Mouse (Mus musculus) liver, embryonic 11.5 days (tissue): ENCODE results near the gene Bsx. TPM values are rescaled to one million over a fixed set of nuclear protein-coding genes. Genes with fewer than 3 reads are reported as not detected.

Experiments used
- ATAC-seq: fragments of 200-750 bp; cut with Nextera tagmentation; replicated peaks from 2 replicates; pipeline ENCODE4 v1.8.0; 2017; ENCODE audit warnings: moderate number of reproducible peaks, mild to moderate bottlenecking, moderate TSS enrichment, moderate library complexity; ENCODE audit not compliant: low FRiP score
- DNase-seq: peaks from one replicate; pipeline ENCODE4 v3.0.0-alpha.2; 2017; ENCODE audit warnings: low spot score
- H3K27ac ChIP-seq: fragments of 300-500 bp; sonication (generic); 2 replicates; pipeline ENCODE4 v1.5.1; 2014; ENCODE audit warnings: mild to moderate bottlenecking, low read depth, low read length, control low read depth
- H3K27me3 ChIP-seq: fragments of 300-500 bp; sonication (generic); replicated peaks from 2 replicates; pipeline ENCODE4 v1.6.1; 2014; ENCODE audit warnings: low read length, mixed read lengths; ENCODE audit not compliant: control insufficient read depth, insufficient read depth
- H3K36me3 ChIP-seq: fragments of 300-500 bp; sonication (generic); 2 replicates; pipeline ENCODE4 v1.6.1; 2014; ENCODE audit warnings: mild to moderate bottlenecking, low read length, moderate library complexity, mixed read lengths; ENCODE audit not compliant: control insufficient read depth, insufficient read depth
- H3K4me1 ChIP-seq: fragments of 300-500 bp; sonication (generic); replicated peaks from 2 replicates; pipeline ENCODE4 v1.6.1; 2014; ENCODE audit warnings: low read length, mixed read lengths; ENCODE audit not compliant: control insufficient read depth, insufficient read depth
- H3K4me2 ChIP-seq: fragments of 300-500 bp; sonication (generic); 2 replicates; pipeline ENCODE4 v1.6.1; 2014; ENCODE audit warnings: mild to moderate bottlenecking, control low read depth, moderate library complexity
- H3K4me3 ChIP-seq: fragments of 300-500 bp; sonication (generic); 2 replicates; pipeline ENCODE4 v1.5.1; 2014; ENCODE audit warnings: low read depth, low read length, control low read depth
- H3K9ac ChIP-seq: fragments of 300-500 bp; sonication (generic); 2 replicates; pipeline ENCODE4 v1.6.1; 2014; ENCODE audit warnings: low read depth, low read length, control low read depth
- H3K9me3 ChIP-seq: fragments of 300-500 bp; sonication (generic); 2 replicates; pipeline ENCODE4 v1.6.1; 2016; ENCODE audit warnings: low read length, inconsistent platforms, mixed read lengths; ENCODE audit not compliant: control insufficient read depth
- WGBS: fragments of 180-500 bp; shearing (Covaris S2); extraction: QIAGEN DNeasy Blood & Tissue Kit; methylation state at CpG from one replicate; pipeline ENCODE4 v1.1.7; 2014; 5-methylcytosine and 5-hydroxymethylcytosine counted together
- polyA plus RNA-seq: library from polyadenylated mRNA; unstranded; fragments of >200 nt; fragmentation: Nextera tagmentation; extraction: Ambion mirVana; gene quantifications from 2 replicates; pipeline ENCODE4 v1.2.1, GENCODE M21; 2014

Bsx gene
- polyA plus RNA-seq, 1 experiment from 2014 or later: not detected

- Histone ChIP-seq H3K4me1 (0 out of 2 replicates have a peak, but pooled peaks cover 3% of the 10 kb centered on the region), H3K36me3 (no peaks in the 10 kb centered on the region), H3K9ac (no peak overlapping the region), H3K9me3 (no peaks in the 10 kb centered on the region), H3K27ac (no peak overlapping the region), H3K27me3 (peaks cover 95% of the 10 kb centered on the region), H3K4me3 (peak overlapping the region; percentile 25), H3K4me2 (peak overlapping the region; percentile 30; the same call in 1 of the 2 replicates)
- WGBS: 3% methylated on average over 42 of the region's 42 CpGs
- ATAC-seq (no peak), DNase-seq (no peak)
Measured at GRCm38 (mm10) chr9:40877146-40877880, 3.4 kb downstream of the Bsx start.

- Histone ChIP-seq H3K9ac (no peak overlapping the region), H3K36me3 (no peaks in the 10 kb centered on the region), H3K4me2 (peak overlapping the region; percentile 30; the same call in 1 of the 2 replicates), H3K4me1 (0 out of 2 replicates have a peak, but pooled peaks cover 3% of the 10 kb centered on the region), H3K4me3 (peak overlapping the region; percentile 25), H3K27ac (no peak overlapping the region), H3K9me3 (no peaks in the 10 kb centered on the region), H3K27me3 (peaks cover 92% of the 10 kb centered on the region)
- DNase-seq (no peak), ATAC-seq (no peak)
- WGBS: 1% methylated on average over 29 of the region's 29 CpGs
Measured at GRCm38 (mm10) chr9:40877881-40878235, 3.9 kb downstream of the Bsx start.

GRCm38 (mm10) chr9:40878291-40878945 lies 4.5 kb downstream of the Bsx start:
- no peaks in the 10 kb centered on the region for H3K36me3 ChIP-seq
- peaks cover 87% of the 10 kb centered on the region for H3K27me3 ChIP-seq

DNA sequence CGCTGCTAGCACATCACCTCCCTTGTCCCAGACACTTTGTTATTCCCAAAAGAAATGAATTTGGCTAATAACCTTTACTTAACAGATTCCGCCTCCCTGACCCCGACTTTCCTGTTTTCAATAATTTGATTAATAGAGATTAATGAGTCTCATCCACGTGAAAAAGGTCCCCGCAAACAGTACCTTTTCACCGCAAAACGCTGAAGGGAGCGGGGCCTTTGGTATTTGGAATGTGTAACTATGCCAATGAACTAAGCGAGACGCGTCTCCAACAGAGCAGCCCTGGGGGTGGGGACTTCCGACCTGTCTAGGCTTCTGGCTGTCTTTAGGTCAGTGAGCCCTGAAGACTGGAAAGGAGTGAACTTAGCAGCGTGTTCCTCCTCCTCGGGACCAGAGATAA lies 5.1 kb downstream of the Bsx start:
- no peak for ATAC-seq

More at GRCm38 (mm10) chr9:40878291-40878945, 4.5 kb downstream of the Bsx start:
- DNase-seq (no peak), ATAC-seq (no peak)
- 0 out of 2 replicates have a peak, but pooled peaks cover 3% of the 10 kb centered on the region for H3K4me1 ChIP-seq
- H3K9ac ChIP-seq: no peak overlapping the region
- no peak overlapping the region for H3K27ac ChIP-seq
- no peak overlapping the region for H3K4me3 ChIP-seq
- H3K9me3 ChIP-seq: no peaks in the 10 kb centered on the region
- WGBS: 2% methylated on average over 32 of the region's 32 CpGs
- H3K4me2 ChIP-seq: no peak overlapping the region

DNA sequence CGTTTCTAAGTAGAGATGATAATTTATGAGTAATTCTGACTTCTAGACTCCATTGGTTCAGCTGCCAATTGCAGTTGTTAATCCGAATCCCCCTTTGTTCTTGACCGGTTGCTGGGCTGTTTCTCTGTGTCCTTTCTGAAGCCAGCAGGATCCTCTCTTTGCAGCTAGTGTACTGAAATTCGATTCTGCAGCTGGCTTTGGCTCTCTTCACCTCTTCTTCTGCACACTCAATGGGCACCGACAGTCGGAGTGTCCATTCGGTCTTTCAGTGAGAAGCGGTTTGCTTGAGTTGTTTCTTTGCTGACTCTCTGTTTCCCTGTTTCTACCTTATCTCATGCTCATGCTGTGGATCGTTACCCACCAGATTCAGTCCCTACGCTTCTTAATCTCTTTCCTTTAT lies 11.7 kb downstream of the Bsx start:
- Histone ChIP-seq H3K9me3 (no peaks in the 10 kb centered on the region), H3K4me1 (no peaks in the 10 kb centered on the region), H3K27ac (no peak overlapping the region), H3K4me3 (no peak overlapping the region), H3K36me3 (no peaks in the 10 kb centered on the region), H3K9ac (no peak overlapping the region), H3K27me3 (peaks cover 25% of the 10 kb centered on the region), H3K4me2 (no peak overlapping the region)
- ATAC-seq (no peak), DNase-seq (no peak)
- WGBS: 54% methylated on average over 10 of the region's 10 CpGs

More for the DNA sequence above, 5.1 kb downstream of the Bsx start:
- Histone ChIP-seq H3K36me3 (no peaks in the 10 kb centered on the region), H3K4me3 (no peak overlapping the region), H3K4me1 (0 out of 2 replicates have a peak, but pooled peaks cover 2% of the 10 kb centered on the region), H3K27ac (no peak overlapping the region), H3K9me3 (no peaks in the 10 kb centered on the region), H3K27me3 (peaks cover 81% of the 10 kb centered on the region), H3K9ac (no peak overlapping the region), H3K4me2 (no peak overlapping the region)
- no peak for DNase-seq
- WGBS: 3% methylated on average over 14 of the region's 14 CpGs

DNA sequence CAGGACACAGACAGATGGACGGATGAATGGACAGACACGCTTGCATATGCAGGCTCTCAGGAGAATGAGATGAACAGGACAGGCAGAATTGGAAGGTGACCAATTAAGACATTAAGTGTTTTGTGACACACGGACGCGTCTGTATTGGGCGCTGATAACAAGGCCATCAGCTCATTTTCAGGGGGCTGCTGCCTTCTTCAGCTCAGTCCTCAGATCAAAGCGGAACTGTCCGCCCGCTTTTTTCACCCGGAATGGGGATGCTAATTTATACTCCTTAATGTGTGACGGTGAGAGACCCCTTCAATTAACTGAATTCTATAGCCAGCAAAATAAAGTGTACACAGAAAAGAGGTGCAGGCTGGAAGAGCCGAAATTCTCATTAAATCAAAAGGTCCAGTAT lies 15.5 kb downstream of the Bsx start:
- H3K27me3 ChIP-seq: 0 out of 2 replicates have a peak, but pooled peaks cover 10% of the 10 kb centered on the region
- H3K4me3 ChIP-seq: no peak overlapping the region
- ATAC-seq: no peak
- no peak overlapping the region for H3K9ac ChIP-seq
- H3K36me3 ChIP-seq: no peaks in the 10 kb centered on the region
- no peak for DNase-seq
- H3K4me2 ChIP-seq: no peak overlapping the region
- H3K27ac ChIP-seq: no peak overlapping the region
- H3K4me1 ChIP-seq: no peaks in the 10 kb centered on the region
- WGBS: 55% methylated on average over 12 of the region's 12 CpGs
- no peaks in the 10 kb centered on the region for H3K9me3 ChIP-seq

- Histone ChIP-seq H3K9me3 (no peaks in the 10 kb centered on the region), H3K27me3 (0 out of 2 replicates have a peak, but pooled peaks cover 2% of the 10 kb centered on the region), H3K9ac (no peak overlapping the region), H3K4me1 (no peaks in the 10 kb centered on the region), H3K4me2 (no peak overlapping the region), H3K27ac (no peak overlapping the region), H3K36me3 (no peaks in the 10 kb centered on the region), H3K4me3 (no peak overlapping the region)
- WGBS: 80% methylated on average over 6 of the region's 6 CpGs
- DNase-seq (no peak), ATAC-seq (no peak)
Measured at GRCm38 (mm10) chr9:40892456-40892855, 18.5 kb downstream of the Bsx start.

GRCm38 (mm10) chr9:40907413-40907812 lies 33.5 kb downstream of the Bsx start:
- Histone ChIP-seq H3K9ac (no peak overlapping the region), H3K4me2 (no peak overlapping the region), H3K36me3 (no peaks in the 10 kb centered on the region), H3K27ac (no peak overlapping the region), H3K27me3 (no peaks in the 10 kb centered on the region), H3K9me3 (no peaks in the 10 kb centered on the region), H3K4me1 (no peaks in the 10 kb centered on the region), H3K4me3 (no peak overlapping the region)
- DNase-seq: no peak
- ATAC-seq: no peak
- 47% methylated on average over 8 of the region's 8 CpGs for WGBS
